Mouse (Mus musculus) liver, postnatal 0 days (tissue): ENCODE results near the gene Stk38.

Source experiments
- CTCF ChIP-seq: sonication (generic); IDR thresholded peaks from 2 replicates; pipeline ENCODE4 v1.5.1; 2016; ENCODE audit warnings: antibody characterized with exemption, low read depth
- EP300 ChIP-seq: IDR thresholded peaks from 2 replicates; pipeline ENCODE4 v1.6.1; 2016; ENCODE audit warnings: antibody characterized with exemption, low read depth, mild to moderate bottlenecking

DNA sequence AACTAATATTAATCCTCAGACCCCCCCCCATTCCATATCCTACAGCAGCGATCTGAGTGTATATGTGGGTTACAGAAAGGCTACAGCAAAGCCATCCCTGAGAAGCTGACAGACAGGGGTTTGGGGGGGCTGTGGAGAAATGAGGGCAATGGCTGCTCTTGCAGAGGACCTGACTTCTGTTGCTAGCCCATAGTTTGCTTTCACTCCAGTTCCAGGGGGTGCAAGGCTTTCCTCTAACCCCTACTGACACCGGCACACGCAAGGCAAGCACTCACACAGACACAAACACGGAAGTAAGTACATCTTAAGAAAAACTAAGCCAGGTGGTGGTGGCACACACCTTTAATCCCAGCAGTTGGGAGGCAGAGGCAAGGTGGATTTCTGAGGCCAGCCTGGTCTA is 78.4 kb downstream of the Stk38 start:
- no peak for TF ChIP-seq CTCF
- TF ChIP-seq EP300 = no peak
